Mouse (Mus musculus) adrenal gland (tissue): ENCODE results near the gene Hfm1.

Experiments
- intact Hi-C: fragments of 180-260 bp; cut with DNase I; formaldehyde crosslinking; loops from one replicate; pipeline ENCODE4 v1.15.1; 2025

The Hfm1 gene

GRCm38 (mm10) chr5:106847045-106847444, 79.1 kb downstream of the Hfm1 start:
- intact Hi-C loops = no loop called here

- intact Hi-C loops = no loop called here
Observed at GRCm38 (mm10) chr5:106843906-106844305, 82.2 kb downstream of the Hfm1 start.

- intact Hi-C loops = no loop called here
Observed at GRCm38 (mm10) chr5:106833025-106833424, 93.1 kb downstream of the Hfm1 start.

- intact Hi-C loops = no loop called here
Observed at GRCm38 (mm10) chr5:106831401-106831800, 94.7 kb downstream of the Hfm1 start.

GRCm38 (mm10) chr5:106830775-106831174, 95.3 kb downstream of the Hfm1 start:
- intact Hi-C loops = no loop called here

GRCm38 (mm10) chr5:106826740-106827139, 99.4 kb downstream of the Hfm1 start:
- intact Hi-C loops = no loop called here

- intact Hi-C loops = no loop called here
Observed at GRCm38 (mm10) chr5:106826044-106826443, 100.1 kb downstream of the Hfm1 start.

GRCm38 (mm10) chr5:106825301-106825853, 100.7 kb downstream of the Hfm1 start:
- intact Hi-C loops = no loop called here

GRCm38 (mm10) chr5:106824716-106825115, 101.4 kb downstream of the Hfm1 start:
- intact Hi-C loops = no loop called here

GRCm38 (mm10) chr5:106819630-106820029, 106.5 kb downstream of the Hfm1 start:
- intact Hi-C loops = no loop called here

- intact Hi-C loops = no loop called here
Observed at GRCm38 (mm10) chr5:106815923-106816654, 110.0 kb downstream of the Hfm1 start.

GRCm38 (mm10) chr5:106814611-106815010, 111.5 kb downstream of the Hfm1 start:
- intact Hi-C loops = no loop called here

GRCm38 (mm10) chr5:106803094-106803493, 123.0 kb downstream of the Hfm1 start:
- intact Hi-C loops = loop anchor here (5.0 kb wide), 1 partner anchor 106 kb away; the partner anchor contains the start of gene Zfp644

GRCm38 (mm10) chr5:106801886-106802798, 124.0 kb downstream of the Hfm1 start:
- intact Hi-C loops = loop anchor here (5.0 kb wide), 1 partner anchor 105 kb away; the partner anchor contains the start of gene Zfp644

GRCm38 (mm10) chr5:106801215-106801863, 124.8 kb downstream of the Hfm1 start:
- intact Hi-C loops = loop anchor here (5.0 kb wide), 1 partner anchor 104 kb away; the partner anchor contains the start of gene Zfp644

GRCm38 (mm10) chr5:106797896-106798295, 128.2 kb downstream of the Hfm1 start:
- intact Hi-C loops = loop anchor here (10.0 kb wide), 1 partner anchor 333 kb away; no protein-coding TSS in a partner anchor

GRCm38 (mm10) chr5:106791241-106791572, 134.9 kb downstream of the Hfm1 start:
- intact Hi-C loops = loop anchor here (5.0 to 10.0 kb wide), 2 partner anchors 326 to 424 kb away; no protein-coding TSS in a partner anchor

- intact Hi-C loops = loop anchor here (5.0 to 10.0 kb wide), 2 partner anchors 326 to 423 kb away; no protein-coding TSS in a partner anchor
Observed at GRCm38 (mm10) chr5:106790496-106791240, 135.5 kb downstream of the Hfm1 start.
